Mouse (Mus musculus): ENCODE results near the gene Smim24. TPM values are rescaled to one million over a fixed set of nuclear protein-coding genes. Genes with fewer than 3 reads are reported as not detected.

Smim24 gene
- polyA plus RNA-seq, 1 experiment from 2014 or later = 3.8 TPM

DNA sequence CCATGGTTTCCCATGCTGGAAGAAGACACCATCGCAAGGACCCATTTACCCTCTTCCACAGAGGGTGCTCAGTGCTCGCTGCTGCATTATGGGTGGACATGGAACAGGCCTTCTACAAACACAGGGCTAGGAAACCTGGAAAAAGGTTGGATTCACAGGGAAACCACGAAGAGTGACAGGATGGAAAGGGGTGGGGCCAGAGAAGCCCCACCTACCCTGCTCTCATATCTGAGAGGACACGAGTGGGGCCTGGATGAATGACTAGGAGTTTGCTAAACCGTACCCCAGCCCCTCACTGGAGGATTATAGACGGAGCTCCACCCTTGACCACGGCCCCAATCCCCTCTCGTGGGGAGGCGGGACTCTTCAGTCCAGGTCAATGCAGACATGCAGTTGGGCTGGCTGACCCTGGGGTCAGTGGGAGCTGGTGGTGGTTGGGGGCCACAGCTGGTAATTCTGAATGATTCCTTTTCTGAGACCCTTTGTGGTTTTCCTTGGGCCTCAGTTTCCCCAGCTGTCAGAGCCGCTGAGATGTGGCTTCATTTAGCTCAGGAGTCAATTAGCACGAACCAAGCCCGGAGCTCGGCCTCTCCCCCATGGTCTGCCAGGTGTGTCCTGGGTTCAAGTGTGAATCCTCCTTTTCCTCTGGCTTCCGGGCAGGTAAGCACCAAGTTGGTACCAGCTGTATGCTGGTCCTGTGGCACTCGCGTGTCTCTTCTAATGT, 19.9 kb downstream of the Smim24 start:
- H3K9ac ChIP-seq (ENCODE audit: low read length) = peak overlapping the region; percentile 55; the same call in 1 of the 2 replicates
- H3K4me2 ChIP-seq (ENCODE audit: low read length) = peak overlapping the region; percentile 52
- H3K27me3 ChIP-seq (ENCODE audit: control insufficient read depth, insufficient read depth, low read length) = no peaks in the 10 kb centered on the region
- H3K9me3 ChIP-seq (ENCODE audit: control insufficient read depth, low read length) = no peaks in the 10 kb centered on the region
- H3K36me3 ChIP-seq (ENCODE audit: control insufficient read depth, insufficient read depth, low read length) = peaks cover 27% of the 10 kb centered on the region
- 69% methylated on average over 16 of the region's 16 CpGs for WGBS
- ATAC-seq (ENCODE audit: insufficient number of reproducible peaks, insufficient read depth, low FRiP score, low read depth) = no peak
- H3K4me3 ChIP-seq (ENCODE audit: control insufficient read depth in 1 of 2, insufficient read depth in 1 of 2, low read depth in 1 of 2, low read length in 2 of 2) = no peak overlapping the region; a peak in 1 of 4 replicates
- H3K27ac ChIP-seq (replicated peaks in 1 of 2; ENCODE audit: control insufficient read depth in 1 of 2, insufficient read depth in 1 of 2, low read depth in 2 of 2, low read length in 2 of 2) = peak overlapping the region; percentile 92 to 97
- H3K4me1 ChIP-seq (ENCODE audit: control insufficient read depth in 2 of 2, insufficient read depth in 2 of 2, low read length in 2 of 2) = peaks cover 71 to 94% of the 10 kb centered on the region in 2 experiments

DNA sequence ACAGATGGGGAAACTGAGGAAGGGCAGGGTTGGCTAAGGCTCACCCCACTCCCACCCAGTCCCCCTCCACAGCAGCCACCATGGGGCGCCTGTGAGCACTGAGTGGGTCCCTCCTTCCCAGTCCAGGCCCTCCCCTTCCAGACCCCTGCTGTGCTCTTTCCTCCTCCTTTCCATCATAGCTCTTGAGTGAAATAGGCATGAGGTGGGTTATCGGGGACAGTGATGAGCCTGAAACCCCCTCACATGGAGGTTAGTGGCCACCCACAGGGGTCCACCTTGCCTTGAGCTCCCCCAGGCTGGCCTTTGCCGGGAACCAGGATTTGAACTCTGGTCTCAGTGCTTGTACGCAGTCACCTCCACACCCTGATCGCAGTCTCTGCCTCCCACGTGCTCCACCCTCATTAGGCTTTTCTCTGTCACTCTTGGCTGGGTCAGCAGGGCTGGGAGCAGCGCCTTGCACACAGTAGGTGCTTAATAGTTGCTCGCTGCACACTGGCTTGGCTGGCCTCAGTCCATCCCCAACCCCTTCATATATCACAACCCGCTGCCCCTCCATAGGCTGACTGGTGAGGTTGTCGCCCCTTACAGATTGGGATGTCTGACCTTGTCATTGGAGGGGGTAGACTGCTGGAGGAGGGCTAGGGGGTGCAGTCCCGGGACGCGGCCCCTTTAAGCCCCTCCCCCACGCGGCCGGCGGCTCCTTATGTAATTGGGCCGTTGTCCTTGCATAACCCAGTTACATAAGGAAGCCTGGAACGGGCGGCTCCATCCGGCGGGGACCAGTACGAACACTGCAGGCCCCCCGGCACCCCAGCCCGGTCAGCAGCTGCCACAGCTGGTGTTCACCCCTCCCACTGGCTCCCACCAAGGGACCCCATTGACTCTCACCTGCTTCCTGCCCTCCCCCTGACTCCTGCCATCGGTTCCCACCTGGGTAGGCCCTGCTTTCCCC, 20.7 kb downstream of the Smim24 start:
- Histone ChIP-seq H3K9me3 (ENCODE audit: control insufficient read depth, low read length) (no peaks in the 10 kb centered on the region), H3K4me1 (ENCODE audit: control insufficient read depth in 2 of 2, insufficient read depth in 2 of 2, low read length in 2 of 2) (peaks cover 64 to 92% of the 10 kb centered on the region in 2 experiments), H3K27ac (replicated peaks in 1 of 2; ENCODE audit: control insufficient read depth in 1 of 2, insufficient read depth in 1 of 2, low read depth in 2 of 2, low read length in 2 of 2) (peak overlapping the region in 1 of 2 experiments; percentile 97; a peak in 2 of 4 replicates), H3K4me3 (ENCODE audit: control insufficient read depth in 1 of 2, insufficient read depth in 1 of 2, low read depth in 1 of 2, low read length in 2 of 2) (0 out of 4 replicates have a peak overlapping the region, but pooled peaks of 1 of the 2 experiments have one; percentile 13), H3K9ac (ENCODE audit: low read length) (peak overlapping the region; percentile 46), H3K4me2 (ENCODE audit: low read length) (peak overlapping the region; percentile 44), H3K36me3 (ENCODE audit: control insufficient read depth, insufficient read depth, low read length) (peaks cover 22% of the 10 kb centered on the region), H3K27me3 (ENCODE audit: control insufficient read depth, insufficient read depth, low read length) (no peaks in the 10 kb centered on the region)
- no peak for ATAC-seq (ENCODE audit: insufficient number of reproducible peaks, insufficient read depth, low FRiP score, low read depth)
- 34% methylated on average over 26 of the region's 26 CpGs for WGBS

DNA sequence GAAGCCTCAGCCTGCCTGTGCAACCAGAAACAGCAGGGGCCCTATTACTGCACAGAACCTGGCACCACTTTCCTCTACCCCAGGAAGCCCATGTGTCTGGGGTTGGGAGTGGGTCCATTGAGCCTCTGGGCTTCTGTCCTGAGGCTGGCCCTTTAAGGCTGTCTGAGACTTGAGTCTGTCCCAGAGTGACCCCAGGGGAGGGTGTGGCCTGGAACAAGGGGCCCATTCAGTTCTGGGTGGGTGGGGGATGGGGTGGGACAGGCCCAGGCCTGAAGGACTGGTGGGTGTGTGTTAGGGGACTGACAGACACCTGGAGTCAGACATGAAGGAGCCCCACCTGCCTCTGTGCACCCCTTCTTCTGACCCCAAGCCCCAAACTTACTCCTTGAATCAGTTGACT, 21.8 kb downstream of the Smim24 start:
- 0 out of 4 replicates have a peak overlapping the region, but pooled peaks of 1 of the 2 experiments have one; percentile 44 for H3K27ac ChIP-seq (replicated peaks in 1 of 2; ENCODE audit: control insufficient read depth in 1 of 2, insufficient read depth in 1 of 2, low read depth in 2 of 2, low read length in 2 of 2)
- 0 out of 2 replicates have a peak overlapping the region, but pooled peaks have one; percentile 44 for H3K4me2 ChIP-seq (ENCODE audit: low read length)
- no peak overlapping the region for H3K4me3 ChIP-seq (ENCODE audit: control insufficient read depth in 1 of 2, insufficient read depth in 1 of 2, low read depth in 1 of 2, low read length in 2 of 2)
- no peak for ATAC-seq (ENCODE audit: insufficient number of reproducible peaks, insufficient read depth, low FRiP score, low read depth)
- H3K36me3 ChIP-seq (ENCODE audit: control insufficient read depth, insufficient read depth, low read length) = peaks cover 32% of the 10 kb centered on the region
- no peaks in the 10 kb centered on the region for H3K9me3 ChIP-seq (ENCODE audit: control insufficient read depth, low read length)
- no peak overlapping the region; the same call in 1 of the 2 replicates for H3K9ac ChIP-seq (ENCODE audit: low read length)
- H3K27me3 ChIP-seq (ENCODE audit: control insufficient read depth, insufficient read depth, low read length) = no peaks in the 10 kb centered on the region
- peaks cover 65 to 90% of the 10 kb centered on the region in 2 experiments for H3K4me1 ChIP-seq (ENCODE audit: control insufficient read depth in 2 of 2, insufficient read depth in 2 of 2, low read length in 2 of 2)

DNA sequence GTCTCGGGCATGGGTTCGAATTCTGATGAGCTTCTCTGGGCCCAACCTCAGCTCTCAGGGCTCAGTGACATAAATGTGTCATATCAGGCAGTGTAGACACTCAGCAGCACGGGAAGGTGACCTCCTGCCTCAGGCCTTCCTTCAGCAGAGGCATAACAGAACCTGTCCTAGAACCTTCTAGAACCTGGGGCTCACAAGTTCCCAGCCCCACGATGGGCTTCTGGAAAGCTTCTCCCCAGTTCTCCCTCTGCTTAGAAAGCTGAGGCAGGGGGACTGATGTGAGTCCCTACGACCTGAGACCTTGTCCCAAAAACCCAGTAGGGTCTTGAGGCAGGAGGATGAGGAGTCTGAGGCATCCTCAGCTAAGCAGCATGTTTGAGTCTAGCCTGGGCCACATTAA, 22.3 kb downstream of the Smim24 start:
- H3K36me3 ChIP-seq (ENCODE audit: control insufficient read depth, insufficient read depth, low read length) = peaks cover 37% of the 10 kb centered on the region
- peaks cover 65 to 86% of the 10 kb centered on the region in 2 experiments for H3K4me1 ChIP-seq (ENCODE audit: control insufficient read depth in 2 of 2, insufficient read depth in 2 of 2, low read length in 2 of 2)
- H3K27ac ChIP-seq (replicated peaks in 1 of 2; ENCODE audit: control insufficient read depth in 1 of 2, insufficient read depth in 1 of 2, low read depth in 2 of 2, low read length in 2 of 2) = no peak overlapping the region
- no peak overlapping the region for H3K9ac ChIP-seq (ENCODE audit: low read length)
- H3K27me3 ChIP-seq (ENCODE audit: control insufficient read depth, insufficient read depth, low read length) = no peaks in the 10 kb centered on the region
- H3K4me3 ChIP-seq (ENCODE audit: control insufficient read depth in 1 of 2, insufficient read depth in 1 of 2, low read depth in 1 of 2, low read length in 2 of 2) = no peak overlapping the region
- 85% methylated on average over 5 of the region's 5 CpGs for WGBS
- ATAC-seq (ENCODE audit: insufficient number of reproducible peaks, insufficient read depth, low FRiP score, low read depth) = no peak
- H3K4me2 ChIP-seq (ENCODE audit: low read length) = no peak overlapping the region
- H3K9me3 ChIP-seq (ENCODE audit: control insufficient read depth, low read length) = no peaks in the 10 kb centered on the region

DNA sequence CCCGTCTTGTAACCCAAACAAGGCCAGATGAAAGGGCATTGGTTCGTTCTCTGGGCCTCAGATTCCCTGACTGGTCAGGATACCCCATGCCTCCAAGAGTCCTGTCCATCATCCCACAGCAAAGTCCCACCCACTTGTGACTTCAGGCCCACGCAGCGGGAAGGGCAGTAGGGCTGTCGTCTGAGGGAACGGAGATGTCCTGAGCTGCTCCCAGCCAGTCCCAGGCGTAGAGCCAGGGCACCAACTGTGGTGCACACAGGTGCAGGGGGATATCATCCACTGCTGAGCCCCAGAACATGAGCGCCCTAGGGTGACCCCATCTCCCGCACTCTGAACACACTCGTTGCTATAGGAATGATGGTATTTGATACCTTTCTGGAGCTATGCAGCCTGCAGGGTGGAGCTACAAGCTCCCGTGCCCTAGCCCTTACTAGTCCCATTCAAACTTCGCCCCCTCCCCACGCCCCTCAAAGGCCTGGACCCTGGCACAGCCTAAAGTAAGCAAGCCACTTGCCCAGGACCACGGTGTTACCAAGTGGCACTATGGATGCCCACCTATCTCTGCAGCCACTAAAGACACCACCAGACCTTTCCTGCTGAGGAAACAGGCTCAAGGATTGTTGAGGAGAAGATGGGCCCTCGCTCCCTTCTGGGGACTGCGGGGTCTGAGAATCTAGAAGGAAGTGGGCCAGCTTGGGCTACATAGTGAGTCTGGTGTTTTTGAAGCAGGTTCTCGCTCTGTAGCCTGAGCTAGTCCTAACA, 22.9 kb downstream of the Smim24 start:
- 73% methylated on average over 17 of the region's 17 CpGs for WGBS
- no peaks in the 10 kb centered on the region for H3K27me3 ChIP-seq (ENCODE audit: control insufficient read depth, insufficient read depth, low read length)
- H3K36me3 ChIP-seq (ENCODE audit: control insufficient read depth, insufficient read depth, low read length) = peaks cover 42% of the 10 kb centered on the region
- no peak overlapping the region; a peak in 1 of 4 replicates for H3K27ac ChIP-seq (replicated peaks in 1 of 2; ENCODE audit: control insufficient read depth in 1 of 2, insufficient read depth in 1 of 2, low read depth in 2 of 2, low read length in 2 of 2)
- H3K9me3 ChIP-seq (ENCODE audit: control insufficient read depth, low read length) = no peaks in the 10 kb centered on the region
- ATAC-seq (ENCODE audit: insufficient number of reproducible peaks, insufficient read depth, low FRiP score, low read depth) = no peak
- no peak overlapping the region for H3K4me3 ChIP-seq (ENCODE audit: control insufficient read depth in 1 of 2, insufficient read depth in 1 of 2, low read depth in 1 of 2, low read length in 2 of 2)
- H3K4me2 ChIP-seq (ENCODE audit: low read length) = no peak overlapping the region
- peaks cover 61 to 81% of the 10 kb centered on the region in 2 experiments for H3K4me1 ChIP-seq (ENCODE audit: control insufficient read depth in 2 of 2, insufficient read depth in 2 of 2, low read length in 2 of 2)
- no peak overlapping the region for H3K9ac ChIP-seq (ENCODE audit: low read length)

DNA sequence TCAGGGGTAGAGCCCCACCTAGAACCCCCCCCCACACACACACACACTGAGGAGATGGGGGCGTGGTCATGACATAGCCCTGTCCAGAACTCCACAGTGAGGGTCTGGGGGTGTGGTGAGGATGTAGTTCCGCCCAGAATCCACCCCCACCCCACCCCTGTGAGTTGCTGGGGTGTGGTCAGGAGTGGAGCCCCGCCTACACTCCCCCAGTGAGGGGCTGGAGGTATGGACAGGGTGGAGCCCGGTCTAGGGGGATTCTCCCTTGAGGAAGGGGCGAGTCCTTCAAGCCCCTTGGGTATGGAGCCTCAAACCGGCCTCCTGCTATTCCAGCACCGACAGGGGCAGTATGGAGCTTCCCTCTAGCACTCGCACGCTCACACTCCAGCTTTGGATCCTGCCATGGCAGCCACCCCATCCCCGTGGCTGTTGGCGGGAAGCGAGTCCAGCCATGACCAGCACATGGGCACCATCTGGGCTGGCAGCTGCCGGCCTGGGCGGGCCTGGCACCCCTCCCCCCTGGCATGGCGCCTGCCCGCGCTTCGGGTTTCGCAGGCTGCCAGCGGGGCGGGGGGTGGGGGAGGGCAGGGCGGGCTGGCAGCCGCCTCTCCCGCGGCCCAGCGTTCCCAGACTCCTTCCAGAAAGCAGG, 23.9 kb downstream of the Smim24 start:
- peak; percentile 34 for ATAC-seq (ENCODE audit: insufficient number of reproducible peaks, insufficient read depth, low FRiP score, low read depth)
- H3K27me3 ChIP-seq (ENCODE audit: control insufficient read depth, insufficient read depth, low read length) = no peaks in the 10 kb centered on the region

More for the DNA sequence above, 23.9 kb downstream of the Smim24 start:
- Histone ChIP-seq H3K4me3 (ENCODE audit: control insufficient read depth in 1 of 2, insufficient read depth in 1 of 2, low read depth in 1 of 2, low read length in 2 of 2) (peak overlapping the region; percentile 31 to 32), H3K4me2 (ENCODE audit: low read length) (peak overlapping the region; percentile 73), H3K9me3 (ENCODE audit: control insufficient read depth, low read length) (no peaks in the 10 kb centered on the region), H3K36me3 (ENCODE audit: control insufficient read depth, insufficient read depth, low read length) (peaks cover 42% of the 10 kb centered on the region), H3K27ac (replicated peaks in 1 of 2; ENCODE audit: control insufficient read depth in 1 of 2, insufficient read depth in 1 of 2, low read depth in 2 of 2, low read length in 2 of 2) (peak overlapping the region in 1 of 2 experiments; percentile 59; a peak in 2 of 4 replicates), H3K9ac (ENCODE audit: low read length) (peak overlapping the region; percentile 68), H3K4me1 (ENCODE audit: control insufficient read depth in 2 of 2, insufficient read depth in 2 of 2, low read length in 2 of 2) (peaks cover 53 to 71% of the 10 kb centered on the region in 2 experiments)
- 4% methylated on average over 23 of the region's 26 CpGs for WGBS

Measured in heart, embryonic 14.5 days (tissue).